Mouse (Mus musculus) limb, embryonic 13.5 days (tissue): ENCODE measurements around the gene Nacc1. TPM values are rescaled to one million over a fixed set of nuclear protein-coding genes. Genes with fewer than 3 reads are reported as not detected.

Experiments used
- ATAC-seq: fragments of 200-750 bp; cut with Nextera tagmentation; 2 replicates; pipeline ENCODE4 v1.8.0; 2017; ENCODE audit warnings: low read depth, moderate number of reproducible peaks, moderate TSS enrichment; ENCODE audit not compliant: low FRiP score
- H3K27ac ChIP-seq: fragments of 300-500 bp; sonication (generic); 2 replicates; pipeline ENCODE4 v1.5.1; 2015; ENCODE audit warnings: inconsistent platforms, mild to moderate bottlenecking, moderate library complexity
- H3K27me3 ChIP-seq: fragments of 300-500 bp; sonication (generic); 2 replicates; pipeline ENCODE4 v1.6.1; 2015; ENCODE audit warnings: mild to moderate bottlenecking, inconsistent platforms
- H3K36me3 ChIP-seq: fragments of 300-500 bp; sonication (generic); 2 replicates; pipeline ENCODE4 v1.6.1; 2015; ENCODE audit warnings: inconsistent platforms, mild to moderate bottlenecking, moderate library complexity
- H3K4me1 ChIP-seq: fragments of 300-500 bp; sonication (generic); 2 replicates; pipeline ENCODE4 v1.6.1; 2015; ENCODE audit warnings: inconsistent platforms
- H3K4me2 ChIP-seq: fragments of 300-500 bp; sonication (generic); replicated peaks from 2 replicates; pipeline ENCODE4 v1.6.1; 2015; ENCODE audit warnings: inconsistent platforms, mild to moderate bottlenecking, moderate library complexity
- H3K4me3 ChIP-seq: fragments of 300-500 bp; sonication (generic); 2 replicates; pipeline ENCODE4 v1.5.1; 2015; ENCODE audit warnings: moderate library complexity, mild to moderate bottlenecking, inconsistent platforms
- H3K9ac ChIP-seq: fragments of 300-500 bp; sonication (generic); 2 replicates; pipeline ENCODE4 v1.6.1; 2015; ENCODE audit warnings: mild to moderate bottlenecking, inconsistent platforms
- H3K9me3 ChIP-seq: fragments of 300-500 bp; sonication (generic); 2 replicates; pipeline ENCODE4 v1.6.1; 2016; ENCODE audit warnings: inconsistent platforms
- WGBS: fragments of 180-500 bp; shearing (Covaris S2); methylation state at CpG from one replicate; pipeline ENCODE4 v1.1.7; 2015; 5-methylcytosine and 5-hydroxymethylcytosine counted together
- polyA plus RNA-seq: library from polyadenylated mRNA; unstranded; fragments of >200 nt; fragmentation: Nextera tagmentation; extraction: Ambion mirVana; gene quantifications from 2 replicates; pipeline ENCODE4 v1.2.1, GENCODE M21; 2015

The Nacc1 gene
- polyA plus RNA-seq: 15.0 and 15.2 TPM in 2 replicates

DNA sequence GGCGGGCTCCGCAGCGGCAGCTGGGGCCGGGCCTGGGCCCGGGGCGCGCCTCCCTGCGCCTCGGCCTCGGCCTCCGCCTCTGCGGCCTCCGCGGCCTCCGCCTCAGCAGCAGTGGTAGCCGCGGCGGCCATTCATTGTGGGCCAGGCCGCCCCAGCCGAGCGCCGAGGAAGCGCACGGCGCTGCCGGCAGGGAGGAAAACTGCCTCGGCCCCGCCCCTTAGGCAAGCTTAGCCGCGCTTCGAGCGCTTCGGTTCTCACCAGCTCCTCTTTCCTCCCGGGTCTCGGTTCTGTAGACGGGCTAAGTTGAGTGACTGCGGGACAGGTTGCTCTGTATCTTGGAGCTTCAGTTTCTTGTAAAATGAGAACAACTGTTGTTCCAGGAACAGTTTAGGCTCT is at the start of gene Nacc1:
Gene Nacc1, minus strand, starts transcription at position 158 of the 396 bp plus-strand sequence.
- Histone ChIP-seq H3K9me3 (no peaks in the 10 kb centered on the region), H3K9ac (peak within 1 kb of the TSS; percentile 100), H3K4me2 (peak within 1 kb of the TSS; percentile 90), H3K4me3 (peak within 1 kb of the TSS; percentile 100), H3K27me3 (no peaks in the 10 kb centered on the region), H3K36me3 (peaks cover 27% of the 10 kb centered on the region), H3K4me1 (peaks cover 45% of the 10 kb centered on the region), H3K27ac (peak within 1 kb of the TSS; percentile 94)
- ATAC-seq: peak; percentile 79
- under 1% methylated on average over 37 of the region's 37 CpGs for WGBS

DNA sequence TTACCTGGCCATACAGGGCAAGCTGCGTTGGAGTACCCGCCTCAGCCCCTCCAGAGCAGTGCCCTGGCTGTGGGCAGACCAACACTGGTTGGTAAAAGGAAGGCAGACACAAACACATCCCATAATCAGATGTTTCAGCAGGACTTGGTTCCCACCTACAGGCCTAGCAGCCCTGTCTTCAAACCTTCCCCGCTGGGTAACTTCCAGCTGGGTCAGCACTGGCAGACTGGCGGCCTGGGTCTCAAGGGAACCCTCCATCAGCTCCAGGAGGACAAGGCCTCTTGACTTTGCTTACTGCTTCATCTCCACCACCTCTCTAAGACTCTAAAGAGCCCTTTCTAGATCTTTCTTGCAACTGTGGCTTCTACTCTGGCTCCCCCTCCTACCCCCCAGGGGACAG is 48.9 kb upstream of the Nacc1 start:
- WGBS: 79% methylated on average over 4 of the region's 4 CpGs
- ATAC-seq: no peak
- H3K27me3 ChIP-seq: 0 out of 2 replicates have a peak, but pooled peaks cover 9% of the 10 kb centered on the region

DNA sequence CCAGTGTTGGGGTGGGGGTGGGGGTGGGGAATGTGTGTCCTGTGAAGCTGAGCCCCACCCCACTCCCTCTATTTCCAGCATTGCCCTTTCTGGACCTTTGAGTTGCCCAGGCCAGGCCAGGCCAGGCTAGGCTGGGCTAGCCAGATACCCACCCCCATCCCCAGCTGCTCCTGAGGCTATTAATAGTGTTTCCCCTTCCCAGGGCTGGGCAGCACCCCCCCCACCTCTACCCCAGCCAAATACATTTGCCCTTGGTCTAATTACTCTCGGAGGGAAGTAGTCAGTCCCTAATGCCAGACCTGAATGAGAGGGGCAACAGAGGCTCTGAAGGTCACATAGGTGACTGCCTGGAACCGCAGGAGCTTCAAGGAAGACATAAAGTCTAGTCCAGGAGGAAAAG is 47.9 kb upstream of the Nacc1 start:
- WGBS: 34% methylated on average over 2 of the region's 2 CpGs
- no peak for ATAC-seq
- Histone ChIP-seq H3K36me3 (peaks cover 28% of the 10 kb centered on the region), H3K27ac (no peak overlapping the region), H3K9ac (0 out of 2 replicates have a peak overlapping the region, but pooled peaks have one; percentile 48), H3K4me1 (peaks cover 98% of the 10 kb centered on the region), H3K27me3 (0 out of 2 replicates have a peak, but pooled peaks cover 9% of the 10 kb centered on the region), H3K4me2 (no peak overlapping the region), H3K4me3 (no peak overlapping the region), H3K9me3 (no peaks in the 10 kb centered on the region)

More for the DNA sequence above, 48.9 kb upstream of the Nacc1 start:
- Histone ChIP-seq H3K36me3 (peaks cover 22% of the 10 kb centered on the region), H3K4me2 (no peak overlapping the region), H3K9ac (peak overlapping the region; percentile 48; the same call in 1 of the 2 replicates), H3K9me3 (no peaks in the 10 kb centered on the region), H3K4me1 (peaks cover 98% of the 10 kb centered on the region), H3K4me3 (no peak overlapping the region), H3K27ac (0 out of 2 replicates have a peak overlapping the region, but pooled peaks have one; percentile 44)

DNA sequence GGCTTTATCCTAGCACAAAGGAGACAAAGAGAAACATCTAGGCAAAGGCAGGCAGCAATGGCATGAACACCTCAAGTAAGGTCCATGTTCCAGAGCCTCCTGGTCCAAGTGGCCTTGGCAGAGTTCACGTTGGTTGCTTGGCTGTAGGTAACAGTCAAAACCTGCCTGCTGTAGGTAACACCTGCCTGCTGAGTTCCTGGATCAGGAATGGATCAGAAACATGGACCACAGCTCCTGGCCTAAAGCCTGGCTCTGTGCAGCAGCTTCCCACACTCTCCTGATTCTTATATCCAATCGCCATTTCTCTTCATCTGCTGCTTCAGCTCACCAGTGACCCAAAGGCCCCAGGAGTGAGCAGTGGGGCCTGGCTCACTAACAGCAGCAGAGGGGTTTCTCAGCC is 47.0 kb upstream of the Nacc1 start:
- 76% methylated on average over 2 of the region's 2 CpGs for whole genome bisulfite sequencing
- no peak for ATAC-seq
- peaks cover 36% of the 10 kb centered on the region for H3K36me3 ChIP-seq
- no peak overlapping the region for H3K4me2 ChIP-seq
- H3K4me3 ChIP-seq: no peak overlapping the region
- H3K27ac ChIP-seq: no peak overlapping the region
- peaks cover 98% of the 10 kb centered on the region for H3K4me1 ChIP-seq
- H3K27me3 ChIP-seq: 0 out of 2 replicates have a peak, but pooled peaks cover 9% of the 10 kb centered on the region
- no peaks in the 10 kb centered on the region for H3K9me3 ChIP-seq
- H3K9ac ChIP-seq: no peak overlapping the region

DNA sequence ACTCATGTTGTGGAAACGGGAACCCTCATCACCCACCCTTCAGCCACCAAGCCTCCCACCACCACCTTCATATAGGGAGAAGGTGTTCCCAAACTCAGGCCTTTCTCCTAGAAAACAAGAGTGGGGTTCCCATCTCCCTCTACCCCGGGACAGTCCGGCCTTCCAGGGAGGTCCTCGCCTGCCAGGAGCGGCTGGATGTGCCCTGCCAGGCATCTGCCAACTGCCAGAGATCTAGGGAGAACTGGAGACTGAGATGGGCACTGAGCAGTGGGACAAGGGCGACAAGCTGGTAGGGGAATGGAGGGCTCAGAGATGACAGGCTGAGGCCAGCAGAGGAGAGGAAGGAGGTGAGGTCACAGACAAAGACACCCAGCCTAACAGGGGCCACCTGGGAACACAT is 46.3 kb upstream of the Nacc1 start:
- Histone ChIP-seq H3K9me3 (no peaks in the 10 kb centered on the region), H3K27ac (peak overlapping the region; percentile 15; the same call in 1 of the 2 replicates), H3K4me3 (no peak overlapping the region), H3K4me2 (no peak overlapping the region), H3K27me3 (0 out of 2 replicates have a peak, but pooled peaks cover 9% of the 10 kb centered on the region), H3K36me3 (peaks cover 36% of the 10 kb centered on the region), H3K9ac (0 out of 2 replicates have a peak overlapping the region, but pooled peaks have one; percentile 43), H3K4me1 (peaks cover 98% of the 10 kb centered on the region)
- no peak for ATAC-seq
- 92% methylated on average over 6 of the region's 6 CpGs for WGBS

DNA sequence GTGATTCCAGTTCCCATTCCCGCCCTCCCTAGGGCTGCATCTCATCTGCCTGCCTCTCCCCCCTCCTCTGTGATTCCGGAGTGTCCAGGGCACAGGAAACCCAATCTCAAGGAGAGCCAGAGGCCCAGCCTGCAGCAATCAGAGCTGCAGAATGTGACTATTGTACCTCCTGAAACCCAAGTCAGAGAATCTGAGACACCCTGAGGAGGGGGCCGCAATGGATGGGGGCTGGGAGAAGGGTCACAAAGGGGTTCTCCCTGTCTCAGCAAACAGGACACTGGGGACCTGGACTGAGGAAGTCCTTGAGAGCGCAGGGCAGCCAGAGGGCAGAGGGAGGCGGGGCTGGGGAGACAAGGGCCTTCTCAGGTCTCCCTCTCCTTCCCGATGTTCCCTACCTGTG is 45.3 kb upstream of the Nacc1 start:
- peak overlapping the region; percentile 52; the same call in 1 of the 2 replicates for H3K27ac ChIP-seq
- H3K4me2 ChIP-seq: no peak overlapping the region; the same call in 1 of the 2 replicates
- 0 out of 2 replicates have a peak, but pooled peaks cover 9% of the 10 kb centered on the region for H3K27me3 ChIP-seq
- no peak overlapping the region for H3K4me3 ChIP-seq
- peak overlapping the region; percentile 46; the same call in 1 of the 2 replicates for H3K9ac ChIP-seq
- no peak for ATAC-seq
- peaks cover 42% of the 10 kb centered on the region for H3K36me3 ChIP-seq
- H3K9me3 ChIP-seq: no peaks in the 10 kb centered on the region
- 50% methylated on average over 6 of the region's 6 CpGs for WGBS
- peaks cover 98% of the 10 kb centered on the region for H3K4me1 ChIP-seq

DNA sequence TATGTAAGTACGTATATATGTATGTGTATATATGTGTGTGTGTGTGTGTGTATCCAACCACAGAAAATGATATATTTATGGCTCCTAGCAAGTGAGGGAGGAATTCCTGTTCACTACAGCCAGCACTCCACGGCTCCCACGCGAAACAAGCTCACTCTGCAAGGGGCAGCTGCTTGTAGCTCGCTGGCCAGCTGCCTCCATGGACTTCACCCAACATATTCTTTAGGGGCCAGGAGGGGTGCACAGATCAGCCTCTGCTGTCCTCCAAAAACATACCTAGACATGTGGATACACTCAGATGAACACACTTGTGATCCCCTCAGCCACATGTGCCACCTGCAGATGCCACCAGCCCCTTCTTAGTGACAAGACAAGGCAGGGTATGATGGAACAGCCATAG is 44.9 kb upstream of the Nacc1 start:
- Histone ChIP-seq H3K9ac (no peak overlapping the region), H3K27me3 (0 out of 2 replicates have a peak, but pooled peaks cover 9% of the 10 kb centered on the region), H3K27ac (peak overlapping the region; percentile 52; the same call in 1 of the 2 replicates), H3K9me3 (no peaks in the 10 kb centered on the region), H3K4me3 (no peak overlapping the region), H3K36me3 (peaks cover 46% of the 10 kb centered on the region), H3K4me1 (peaks cover 98% of the 10 kb centered on the region), H3K4me2 (no peak overlapping the region)
- WGBS: 69% methylated on average over 5 of the region's 5 CpGs
- ATAC-seq: no peak

DNA sequence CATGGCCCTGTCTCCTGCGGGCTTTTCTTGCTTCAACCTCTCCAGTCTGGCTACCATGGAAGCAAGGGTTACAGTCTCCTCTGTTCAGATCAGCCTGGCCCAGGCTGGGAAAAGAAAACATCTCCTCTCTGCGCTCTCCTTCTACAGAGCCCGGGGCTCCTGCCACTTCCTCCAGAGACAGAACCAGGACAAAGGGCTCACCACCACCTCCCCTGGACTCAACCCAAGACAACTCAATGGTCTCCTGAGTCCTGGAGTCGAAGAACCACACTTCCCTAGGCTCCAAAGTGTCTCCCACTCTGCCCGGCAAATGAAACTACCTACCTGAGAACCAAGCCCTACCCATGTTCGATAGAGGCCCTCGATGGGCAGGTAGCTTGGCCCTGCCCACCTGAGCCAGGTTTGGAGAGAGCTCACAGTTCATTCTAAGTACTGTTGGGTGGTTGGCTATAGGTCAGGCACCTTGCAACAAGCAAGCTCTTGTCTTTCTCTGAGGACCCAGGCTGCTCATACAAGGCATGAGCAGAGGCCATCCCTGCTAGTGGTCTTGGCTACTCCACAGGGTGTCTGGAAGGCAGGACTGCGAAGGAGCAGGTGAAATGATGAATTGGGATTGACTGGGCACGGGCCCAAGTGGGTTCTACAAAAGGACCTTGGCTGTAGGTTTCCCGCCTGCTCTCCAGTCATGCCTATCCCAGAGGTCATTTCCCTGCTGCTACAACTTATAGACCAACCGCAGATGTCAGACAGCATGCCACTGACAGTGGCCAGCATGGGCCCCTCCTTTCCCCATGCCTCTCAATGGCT is 43.9 kb upstream of the Nacc1 start:
- H3K27ac ChIP-seq: peak overlapping the region; percentile 52; the same call in 1 of the 2 replicates
- no peak overlapping the region for H3K4me2 ChIP-seq
- 74% methylated on average over 11 of the region's 11 CpGs for WGBS
- peaks cover 99% of the 10 kb centered on the region for H3K4me1 ChIP-seq
- H3K9ac ChIP-seq: peak overlapping the region; percentile 39; the same call in 1 of the 2 replicates
- no peaks in the 10 kb centered on the region for H3K9me3 ChIP-seq
- H3K4me3 ChIP-seq: no peak overlapping the region
- no peak for ATAC-seq
- H3K27me3 ChIP-seq: 0 out of 2 replicates have a peak, but pooled peaks cover 6% of the 10 kb centered on the region
- peaks cover 56% of the 10 kb centered on the region for H3K36me3 ChIP-seq

DNA sequence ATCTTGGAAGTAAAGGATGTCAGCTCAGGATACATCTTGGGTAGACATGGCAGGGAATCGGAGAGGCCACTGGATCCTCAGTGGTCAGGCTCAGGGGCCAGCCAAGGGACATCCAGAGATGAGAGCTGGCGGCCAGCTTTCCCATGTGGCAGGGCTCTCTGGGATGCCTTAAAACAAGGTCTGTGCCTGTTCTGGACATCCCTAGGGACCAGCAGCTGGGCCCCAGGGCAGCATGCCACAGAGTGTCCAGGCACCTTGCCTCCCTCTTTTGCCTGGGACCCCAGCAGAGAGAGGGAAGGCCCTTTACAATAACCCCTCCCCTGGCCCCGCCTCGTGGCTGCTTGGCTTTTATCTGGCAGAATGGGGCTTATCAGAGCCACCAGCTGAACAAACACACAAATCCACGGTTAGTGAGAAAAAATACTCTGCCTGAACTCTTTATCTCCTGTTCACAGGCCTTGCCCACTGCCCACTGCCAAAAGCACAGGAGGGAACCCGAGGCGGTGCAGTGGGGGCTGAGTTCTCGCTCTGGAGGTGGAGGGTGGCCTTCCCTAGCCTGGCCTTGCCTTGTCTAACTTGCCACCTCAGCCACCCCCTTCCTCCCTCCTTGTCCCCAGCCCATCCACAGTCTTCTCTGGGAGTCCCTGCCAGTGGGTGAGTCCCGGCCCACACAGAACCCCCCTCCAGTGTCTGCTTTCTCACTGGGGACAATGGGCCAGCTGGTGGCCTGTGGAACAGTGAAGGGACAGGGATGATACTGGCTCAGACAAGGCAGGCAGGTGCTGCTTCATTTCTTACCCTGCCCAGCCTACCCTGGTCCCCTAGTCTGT is 43.1 kb upstream of the Nacc1 start:
- Histone ChIP-seq H3K27ac (peak overlapping the region; percentile 52; the same call in 1 of the 2 replicates), H3K4me1 (peaks cover 99% of the 10 kb centered on the region), H3K36me3 (peaks cover 61% of the 10 kb centered on the region), H3K4me3 (no peak overlapping the region), H3K9me3 (no peaks in the 10 kb centered on the region), H3K9ac (peak overlapping the region; percentile 39; the same call in 1 of the 2 replicates), H3K27me3 (no peaks in the 10 kb centered on the region), H3K4me2 (0 out of 2 replicates have a peak overlapping the region, but pooled peaks have one; percentile 2)
- WGBS: 59% methylated on average over 9 of the region's 9 CpGs
- no peak for ATAC-seq

DNA sequence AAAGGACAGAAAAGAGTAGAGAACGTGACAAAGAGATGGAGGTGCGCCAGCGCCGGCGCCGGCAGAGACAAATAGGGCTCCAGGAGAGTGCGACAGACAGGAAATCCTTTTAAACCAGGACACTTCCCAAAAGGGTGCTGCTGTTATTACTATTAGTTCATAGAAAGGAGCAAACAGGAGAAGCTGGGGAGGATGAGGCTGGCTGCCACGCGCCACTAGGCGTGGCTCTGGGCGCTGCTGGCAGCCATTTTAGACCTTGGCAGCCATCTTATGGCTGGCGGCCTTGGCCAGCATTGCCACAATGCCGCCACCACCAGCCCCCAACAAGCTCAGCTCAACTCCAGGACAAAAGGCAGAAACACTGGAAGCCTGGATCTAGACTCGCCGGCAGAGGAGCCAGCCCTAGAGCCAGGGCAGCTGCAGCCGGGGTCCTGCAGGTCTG is 42.3 kb upstream of the Nacc1 start:
- peaks cover 100% of the 10 kb centered on the region for H3K4me1 ChIP-seq
- 93% methylated on average over 16 of the region's 16 CpGs for WGBS

DNA sequence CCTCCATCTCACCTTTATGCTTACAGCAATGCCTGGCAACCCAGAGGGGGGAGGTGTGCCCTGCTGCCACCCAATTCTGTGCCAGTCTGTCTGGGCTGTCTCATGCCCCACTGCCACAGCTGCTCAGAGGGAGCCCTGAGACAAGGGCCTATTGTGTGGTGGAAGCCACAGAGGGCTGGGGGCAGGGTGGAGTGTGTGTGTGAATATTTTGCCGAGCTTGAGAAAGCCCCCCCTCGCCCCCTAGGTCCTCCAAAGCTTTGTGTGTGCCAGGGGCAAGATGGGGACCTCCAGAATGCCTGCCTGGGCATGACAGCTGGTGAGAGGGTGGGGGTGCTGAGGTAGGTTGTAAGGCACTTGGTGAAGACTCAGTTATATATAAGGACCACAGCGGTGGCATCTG is 40.8 kb upstream of the Nacc1 start:
- H3K36me3 ChIP-seq: peaks cover 69% of the 10 kb centered on the region
- no peaks in the 10 kb centered on the region for H3K9me3 ChIP-seq
- no peaks in the 10 kb centered on the region for H3K27me3 ChIP-seq
- 70% methylated on average over 3 of the region's 3 CpGs for WGBS
- ATAC-seq: no peak
- no peak overlapping the region for H3K4me2 ChIP-seq
- peaks cover 100% of the 10 kb centered on the region for H3K4me1 ChIP-seq
- H3K4me3 ChIP-seq: no peak overlapping the region
- no peak overlapping the region for H3K9ac ChIP-seq
- peak overlapping the region; percentile 15; the same call in 1 of the 2 replicates for H3K27ac ChIP-seq

More for the DNA sequence above, 42.3 kb upstream of the Nacc1 start:
- Histone ChIP-seq H3K36me3 (peaks cover 65% of the 10 kb centered on the region), H3K4me3 (no peak overlapping the region), H3K4me2 (no peak overlapping the region), H3K9ac (peak overlapping the region; percentile 43; the same call in 1 of the 2 replicates), H3K9me3 (no peaks in the 10 kb centered on the region), H3K27me3 (no peaks in the 10 kb centered on the region), H3K27ac (peak overlapping the region; percentile 39; the same call in 1 of the 2 replicates)
- no peak for ATAC-seq
